Mouse (Mus musculus): ENCODE results near the gene Bri3bp.
"Not testable (repeated sequence)": the region's sequence is repeated elsewhere in the genome, so short reads cannot be mapped to it uniquely, and the experiment has no call there.

The Bri3bp gene

DNA sequence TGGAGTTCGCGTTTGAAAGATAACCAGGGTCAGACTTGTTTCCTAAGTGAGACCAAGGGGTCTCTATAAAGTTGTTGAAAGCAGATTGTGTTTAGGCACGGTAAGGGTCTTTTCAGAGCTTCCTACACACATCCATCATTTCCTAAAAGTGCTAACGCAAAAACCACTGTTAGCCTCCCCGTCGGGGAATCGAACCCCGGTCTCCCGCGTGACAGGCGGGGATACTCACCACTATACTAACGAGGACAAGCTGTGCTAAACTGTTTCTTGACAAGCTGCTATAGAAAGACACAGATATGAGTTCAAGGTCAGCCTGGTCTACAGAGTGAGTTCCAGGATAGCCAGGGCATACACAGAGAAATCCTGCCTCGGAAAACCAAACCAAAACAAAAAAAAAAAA, 32.5 kb upstream of the Bri3bp start:
- peak; percentile 80 for DNase-seq (ENCODE audit: low read depth, low spot score)

DNA sequence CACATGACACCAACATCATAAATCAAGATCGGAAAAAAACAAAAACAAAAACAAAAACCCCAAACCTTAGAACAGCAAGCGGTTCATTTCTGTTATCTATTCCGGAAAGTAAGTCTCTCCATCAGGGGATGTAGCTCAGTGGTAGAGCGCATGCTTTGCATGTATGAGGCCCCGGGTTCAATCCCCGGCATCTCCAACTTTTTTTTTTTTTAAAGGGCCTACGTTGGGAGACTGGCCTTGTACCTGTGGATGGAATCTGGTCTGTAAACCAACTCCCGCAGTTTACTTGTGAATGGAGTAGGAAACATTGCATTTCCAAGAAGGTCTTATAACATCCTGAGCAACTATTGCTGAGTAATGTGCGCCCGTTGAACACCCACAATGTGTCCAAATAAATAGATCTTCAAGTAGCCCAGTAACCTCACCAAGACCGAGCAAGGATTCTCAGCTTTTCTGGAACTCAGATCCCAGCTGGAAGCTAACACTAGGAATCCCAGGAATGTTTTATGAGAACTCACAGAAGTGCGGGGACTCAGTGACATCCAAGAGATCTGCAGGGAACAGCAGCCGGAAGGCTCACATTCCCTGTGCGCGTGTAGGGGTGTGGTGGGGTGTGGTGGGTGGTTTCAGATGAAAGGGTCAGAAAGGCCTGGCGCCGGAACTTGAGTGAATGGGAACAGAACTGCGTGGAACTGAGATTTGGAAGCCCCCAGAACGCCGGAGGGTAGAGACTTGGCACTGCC, 31.8 kb upstream of the Bri3bp start:
- no peak for DNase-seq (ENCODE audit: low read depth, low spot score)

- DNase-seq (ENCODE audit: low read depth, low spot score): no peak
Observed at GRCm38 (mm10) chr5:125411972-125412530, 29.3 kb upstream of the Bri3bp start.

DNA sequence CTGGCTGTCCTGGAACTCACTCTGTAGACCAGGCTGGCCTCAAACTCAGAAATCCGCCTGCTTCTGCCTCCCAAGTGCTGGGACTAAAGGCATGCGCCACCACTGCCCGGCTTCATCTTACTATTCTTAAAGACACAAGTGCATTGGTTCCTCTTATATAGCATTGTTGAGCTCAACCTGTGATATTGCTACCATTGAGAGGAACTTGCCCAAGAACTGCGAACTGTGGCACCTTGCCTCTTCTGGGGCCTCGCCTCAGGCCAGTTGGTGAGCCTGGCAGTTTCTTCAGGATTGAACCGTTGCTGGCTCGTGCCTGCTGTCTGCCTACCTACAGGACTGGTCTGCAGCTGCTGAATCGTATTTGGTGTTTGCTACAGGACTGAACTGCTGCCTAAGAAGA, 28.8 kb upstream of the Bri3bp start:
- not testable (repeated sequence) for DNase-seq (ENCODE audit: low read depth, low spot score)

- no peak for DNase-seq (ENCODE audit: low read depth, low spot score)
Observed at GRCm38 (mm10) chr5:125413763-125414162, 27.6 kb upstream of the Bri3bp start.

- no peak for DNase-seq (ENCODE audit: low read depth, low spot score)
Observed at GRCm38 (mm10) chr5:125416183-125416582, 25.2 kb upstream of the Bri3bp start.

DNA sequence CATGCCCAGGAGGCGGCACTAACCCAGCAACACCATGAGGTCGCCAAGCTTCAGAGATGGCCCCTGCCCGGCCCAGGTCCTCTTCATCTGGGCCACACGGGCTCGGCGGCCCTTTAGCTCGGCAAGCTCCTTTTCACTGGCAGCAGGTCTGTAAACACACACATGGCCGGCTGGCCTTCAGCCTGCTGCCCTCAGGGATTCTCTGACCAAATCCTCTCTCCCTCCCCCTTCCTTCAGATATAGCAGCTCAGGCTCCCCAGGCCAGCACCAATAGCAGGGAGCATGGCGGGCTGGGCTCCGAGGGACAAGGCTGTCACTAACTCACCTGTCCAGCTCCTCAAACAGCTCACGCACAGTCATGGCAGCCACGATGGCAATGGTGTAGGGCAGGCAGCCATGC, 22.7 kb upstream of the Bri3bp start:
- no peak for DNase-seq (ENCODE audit: low read depth, low spot score)

DNA sequence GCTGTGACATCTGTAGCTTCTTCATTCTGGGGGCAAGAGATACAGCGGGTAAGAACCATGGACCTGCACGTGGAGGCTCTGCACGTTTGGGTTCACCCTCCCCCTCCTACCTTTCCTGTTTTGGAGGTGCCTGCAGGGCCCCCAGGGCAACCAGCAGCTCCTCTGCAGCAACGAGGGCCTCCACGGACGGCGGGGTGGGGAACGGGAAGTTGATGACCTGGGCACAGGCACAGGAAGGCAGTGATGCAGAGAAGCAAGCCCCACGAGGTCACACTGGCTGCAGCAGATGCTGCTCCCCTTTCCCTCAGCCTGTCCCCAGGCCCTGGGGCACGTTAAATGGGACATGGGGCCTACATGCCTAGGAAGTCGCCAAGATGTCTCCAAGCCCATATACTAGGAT, 22.2 kb upstream of the Bri3bp start:
- no peak for DNase-seq (ENCODE audit: low read depth, low spot score)

DNA sequence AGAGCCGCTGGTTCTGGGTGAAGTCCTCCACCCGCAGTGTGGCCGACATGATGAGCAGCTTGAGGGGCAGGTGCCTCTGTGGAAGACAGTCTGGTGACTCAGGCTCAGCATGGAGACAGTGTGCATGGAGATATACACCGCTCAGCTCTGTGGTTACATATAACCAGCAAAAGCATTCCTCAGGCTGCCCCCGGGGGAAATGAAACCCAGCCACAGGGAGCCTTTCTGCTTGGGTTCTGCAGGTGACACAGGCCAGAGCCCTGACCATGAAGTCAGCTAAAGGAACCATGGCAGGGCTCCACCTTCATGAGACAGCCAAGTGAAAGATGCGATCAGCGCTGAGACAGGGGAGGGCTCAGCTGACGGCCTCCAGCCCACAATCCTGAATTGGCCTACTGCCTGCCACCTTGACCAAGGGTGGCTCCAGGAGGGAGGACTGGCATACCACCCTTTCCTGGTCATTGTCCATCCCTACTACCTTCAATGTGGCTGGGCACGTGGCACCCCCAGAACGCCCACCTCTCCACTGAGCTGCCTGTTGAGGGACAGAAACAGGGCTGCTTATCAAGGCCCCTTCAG, 15.6 kb upstream of the Bri3bp start:
- no peak for DNase-seq (ENCODE audit: low read depth, low spot score)

DNA sequence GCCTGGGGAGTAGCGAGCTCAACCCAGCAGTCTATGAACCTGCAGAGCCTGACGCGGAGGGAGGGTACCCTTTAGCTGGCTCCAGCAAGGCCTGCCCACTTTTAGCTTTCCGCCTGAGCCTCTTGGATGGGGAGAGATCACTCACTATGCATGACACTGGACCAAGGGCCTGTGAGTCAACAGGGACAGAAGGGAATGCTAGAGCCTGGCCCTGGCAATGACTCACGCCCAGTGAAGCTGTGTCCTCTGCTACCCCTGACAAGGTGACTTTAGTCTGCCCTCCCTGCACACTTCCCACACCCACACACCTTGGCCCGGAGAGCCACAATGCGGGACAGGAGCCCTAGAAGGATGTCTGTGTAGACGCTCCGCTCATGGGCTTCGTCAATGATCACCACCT, 15.0 kb upstream of the Bri3bp start:
- DNase-seq (ENCODE audit: low read depth, low spot score): no peak

DNA sequence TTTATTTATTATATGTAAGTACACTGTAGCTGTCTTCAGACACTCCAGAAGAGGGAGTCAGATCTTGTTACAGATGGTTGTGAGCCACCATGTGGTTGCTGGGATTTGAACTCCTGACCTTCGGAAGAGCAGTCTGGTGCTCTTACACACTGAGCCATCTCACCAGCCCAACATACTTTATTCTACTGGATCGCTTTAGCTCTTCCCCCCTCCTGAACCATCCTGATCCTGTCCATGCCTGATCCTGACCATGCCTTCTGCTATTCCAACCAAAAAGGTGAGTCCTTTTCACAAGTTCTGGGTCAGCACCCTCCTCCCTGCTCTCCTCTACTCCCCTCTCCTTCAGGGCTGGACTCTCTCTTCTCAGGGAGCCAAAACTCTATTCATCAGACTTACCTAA, 9.0 kb upstream of the Bri3bp start:
- not testable (repeated sequence) for DNase-seq (ENCODE audit: low read depth, low spot score)

- DNase-seq (ENCODE audit: low read depth, low spot score): peak; percentile 90
Observed at GRCm38 (mm10) chr5:125433793-125434337, 7.5 kb upstream of the Bri3bp start, which contains the start of gene Dhx37. Dhx37 (minus strand) TSS chr5:125434121.

DNA sequence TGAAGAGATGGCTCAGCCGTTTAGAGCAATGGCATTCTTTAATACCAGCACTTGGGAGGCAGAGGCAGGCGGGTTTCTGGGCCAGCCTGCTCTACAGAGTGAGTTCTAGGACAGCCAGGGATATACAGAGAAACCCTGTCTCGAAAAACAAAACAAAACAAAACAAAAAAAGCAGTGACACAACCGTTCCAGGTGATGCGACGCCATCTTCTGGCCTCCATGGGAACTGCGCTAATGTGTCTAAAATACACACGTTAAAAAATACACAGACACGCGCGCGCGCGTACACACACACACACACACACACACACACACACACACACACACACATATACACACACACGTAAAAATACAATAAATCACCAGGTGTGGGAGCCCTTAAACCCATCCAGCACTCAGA, 7.0 kb upstream of the Bri3bp start:
- DNase-seq (ENCODE audit: low read depth, low spot score): not testable (repeated sequence)

DNA sequence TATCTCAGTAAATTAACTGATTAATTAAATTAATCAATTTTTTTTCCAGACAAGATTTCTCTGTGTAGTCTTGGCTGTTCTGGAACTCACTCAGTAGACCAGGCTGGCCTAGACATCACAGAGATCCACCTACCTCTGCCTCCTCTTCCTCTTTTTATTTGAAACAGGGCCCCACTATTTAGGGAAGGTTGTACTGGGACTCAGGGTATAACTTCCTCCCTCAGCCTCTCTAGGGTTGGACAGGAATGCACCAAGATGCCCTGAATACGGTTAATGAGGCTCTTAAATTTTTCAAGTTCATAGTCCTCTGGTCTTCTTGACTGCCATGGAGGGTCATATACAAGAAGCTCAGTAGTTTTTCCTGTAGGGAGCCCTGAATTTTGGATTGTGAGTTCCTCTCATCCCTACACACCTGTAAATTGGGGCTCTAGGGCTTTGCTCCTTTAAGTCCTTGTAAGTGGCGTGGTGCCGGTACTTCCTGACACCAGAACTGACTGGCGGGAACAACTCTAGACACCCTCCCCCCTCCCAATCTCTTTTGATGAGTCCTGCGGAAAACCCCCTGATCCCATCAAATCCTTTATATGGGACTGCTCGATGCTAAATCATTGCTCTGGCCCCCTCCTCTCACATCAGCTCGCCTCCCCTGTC, 660 bp upstream of the Bri3bp start:
- DNase-seq (ENCODE audit: low read depth, low spot score): no peak

GRCm38 (mm10) chr5:125442136-125442995, 998 bp downstream of the Bri3bp start:
- DNase-seq (ENCODE audit: low read depth, low spot score): no peak

DNA sequence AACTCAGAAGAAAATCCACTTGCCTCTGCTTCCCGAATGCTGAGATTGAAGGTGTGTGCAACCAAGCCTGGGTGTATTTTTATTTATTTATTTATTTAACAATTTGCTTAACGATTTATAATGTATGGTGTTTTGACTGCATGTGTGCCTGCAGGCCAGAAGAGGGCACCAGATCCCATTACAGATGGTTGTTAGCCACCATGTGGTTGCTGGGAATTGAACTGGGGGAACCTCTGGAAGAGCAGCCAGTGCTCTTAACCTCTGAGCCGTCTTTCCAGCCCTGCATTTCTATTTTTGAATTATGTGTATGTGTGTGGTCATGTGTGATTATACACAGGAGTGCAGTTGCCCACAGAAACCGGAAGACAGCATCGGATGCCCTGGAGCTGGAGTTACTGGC, 2.0 kb downstream of the Bri3bp start:
- no peak for DNase-seq (ENCODE audit: low read depth, low spot score)

DNA sequence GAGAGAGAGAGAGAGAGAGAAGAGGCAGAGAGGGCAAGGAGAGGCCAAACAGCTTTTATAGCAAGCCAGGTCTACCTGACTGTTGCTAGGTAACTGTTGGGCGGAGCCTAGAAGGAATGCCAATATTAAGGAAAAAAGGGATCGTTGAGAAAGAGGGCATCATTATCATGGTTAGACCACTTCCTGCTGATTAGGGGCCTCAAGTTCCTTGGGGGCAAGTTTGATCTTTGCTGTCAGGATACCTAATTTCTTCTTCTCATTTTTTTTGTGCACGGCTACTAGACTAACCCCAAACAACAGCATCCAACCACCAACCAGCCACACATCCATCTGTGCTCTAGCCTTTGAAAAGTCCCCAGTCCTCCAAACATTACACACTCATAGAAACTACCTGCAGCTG, 2.5 kb downstream of the Bri3bp start:
- DNase-seq (ENCODE audit: low read depth, low spot score): no peak

GRCm38 (mm10) chr5:125444554-125444953, 3.2 kb downstream of the Bri3bp start:
- no peak for DNase-seq (ENCODE audit: low read depth, low spot score)

DNA sequence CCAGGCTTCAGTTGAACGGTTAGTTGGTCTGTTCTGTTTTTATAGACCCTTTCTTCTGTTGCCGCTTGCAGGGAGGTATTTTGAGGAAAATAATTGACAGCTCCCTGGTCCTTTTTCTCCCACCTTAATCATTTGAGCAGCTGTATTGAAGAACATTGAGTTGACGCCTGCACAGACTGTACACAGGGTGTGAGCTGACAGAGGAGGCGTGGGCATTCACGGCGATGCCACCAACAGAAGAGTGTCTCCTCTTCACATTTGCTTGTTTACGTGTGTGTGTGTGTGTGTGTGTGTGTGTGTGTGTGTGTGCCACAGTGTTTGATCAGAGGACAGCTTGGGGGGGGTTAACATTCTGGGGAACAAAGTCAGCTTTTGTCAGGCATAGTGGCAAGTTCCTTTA, 5.0 kb downstream of the Bri3bp start:
- DNase-seq (ENCODE audit: low read depth, low spot score): no peak

- no peak for DNase-seq (ENCODE audit: low read depth, low spot score)
Observed at GRCm38 (mm10) chr5:125448026-125448425, 6.7 kb downstream of the Bri3bp start.

GRCm38 (mm10) chr5:125448631-125449030, 7.3 kb downstream of the Bri3bp start:
- no peak for DNase-seq (ENCODE audit: low read depth, low spot score)

All from embryo, embryonic 11.5 days (tissue).